Mouse (Mus musculus) forebrain, embryonic 13.5 days (tissue): ENCODE measurements at regions not wholly inside any gene's neighbourhood (a gene's known extent, or its start where the extent isn't known, plus 50 kb on each side); places are given as distances from the start of the nearest gene placed in this dataset.

ENCODE experiments used
- ATAC-seq: fragments of 200-750 bp; cut with Nextera tagmentation; 2 replicates; pipeline ENCODE4 v1.8.0; 2017
- H3K27ac ChIP-seq: fragments of 300-500 bp; sonication (generic); 2 replicates; pipeline ENCODE4 v1.5.1; 2015; ENCODE audit warnings: inconsistent platforms, mild to moderate bottlenecking, moderate library complexity
- H3K27me3 ChIP-seq: fragments of 300-500 bp; sonication (generic); 2 replicates; pipeline ENCODE4 v1.6.1; 2015; ENCODE audit warnings: mild to moderate bottlenecking, inconsistent platforms
- H3K36me3 ChIP-seq: fragments of 300-500 bp; sonication (generic); 2 replicates; pipeline ENCODE4 v1.6.1; 2015; ENCODE audit warnings: mild to moderate bottlenecking, inconsistent platforms; ENCODE audit not compliant: poor library complexity, severe bottlenecking
- H3K4me1 ChIP-seq: fragments of 300-500 bp; sonication (generic); 2 replicates; pipeline ENCODE4 v1.6.1; 2015; ENCODE audit warnings: inconsistent platforms
- H3K4me2 ChIP-seq: fragments of 300-500 bp; sonication (generic); 2 replicates; pipeline ENCODE4 v1.6.1; 2015; ENCODE audit warnings: inconsistent platforms, mild to moderate bottlenecking, moderate library complexity
- H3K4me3 ChIP-seq: fragments of 300-500 bp; sonication (generic); 2 replicates; pipeline ENCODE4 v1.5.1; 2015; ENCODE audit warnings: mild to moderate bottlenecking, inconsistent platforms
- H3K9ac ChIP-seq: fragments of 300-500 bp; sonication (generic); 2 replicates; pipeline ENCODE4 v1.6.1; 2015; ENCODE audit warnings: mild to moderate bottlenecking, inconsistent platforms
- H3K9me3 ChIP-seq: fragments of 300-500 bp; sonication (generic); replicated peaks from 2 replicates; pipeline ENCODE4 v1.6.1; 2016; ENCODE audit warnings: inconsistent platforms
- WGBS: fragments of 180-500 bp; shearing (Covaris S2); methylation state at CpG from one replicate; pipeline ENCODE4 v1.1.7; 2015; 5-methylcytosine and 5-hydroxymethylcytosine counted together

- Histone ChIP-seq H3K4me3 (no peak overlapping the region), H3K4me1 (peaks cover 10% of the 10 kb centered on the region), H3K36me3 (no peaks in the 10 kb centered on the region), H3K27ac (no peak overlapping the region), H3K4me2 (no peak overlapping the region), H3K9me3 (no peaks in the 10 kb centered on the region), H3K27me3 (no peaks in the 10 kb centered on the region), H3K9ac (no peak overlapping the region)
- WGBS = 85% methylated on average over 5 of the region's 5 CpGs
- ATAC-seq = no peak
These were observed 183.7 kb downstream of the Utp6 start for GRCm38 (mm10) chr11:79778522-79778921.

GRCm38 (mm10) chr11:79777988-79778387 lies 184.2 kb downstream of the Utp6 start:
- no peak overlapping the region for H3K4me3 ChIP-seq
- H3K27me3 ChIP-seq = no peaks in the 10 kb centered on the region
- no peak overlapping the region for H3K9ac ChIP-seq
- no peak for ATAC-seq
- H3K36me3 ChIP-seq = no peaks in the 10 kb centered on the region
- peaks cover 10% of the 10 kb centered on the region for H3K4me1 ChIP-seq
- H3K27ac ChIP-seq = no peak overlapping the region
- H3K9me3 ChIP-seq = no peaks in the 10 kb centered on the region
- WGBS = 64% methylated on average over 2 of the region's 2 CpGs
- no peak overlapping the region for H3K4me2 ChIP-seq

- H3K27me3 ChIP-seq = no peaks in the 10 kb centered on the region
- no peak overlapping the region for H3K4me2 ChIP-seq
- WGBS = 25% methylated on average over 6 of the region's 6 CpGs
- peaks cover 10% of the 10 kb centered on the region for H3K4me1 ChIP-seq
- H3K27ac ChIP-seq = no peak overlapping the region
- H3K4me3 ChIP-seq = no peak overlapping the region
- H3K9me3 ChIP-seq = no peaks in the 10 kb centered on the region
- H3K9ac ChIP-seq = no peak overlapping the region
- H3K36me3 ChIP-seq = no peaks in the 10 kb centered on the region
- no peak for ATAC-seq
These were observed 185.6 kb downstream of the Rab11fip4 start for GRCm38 (mm10) chr11:79776577-79776976.

GRCm38 (mm10) chr11:79773755-79774154 lies 182.7 kb downstream of the Rab11fip4 start:
- Histone ChIP-seq H3K4me1 (0 out of 2 replicates have a peak, but pooled peaks cover 2% of the 10 kb centered on the region), H3K9ac (no peak overlapping the region), H3K9me3 (peaks cover 10% of the 10 kb centered on the region; the same call in 1 of the 2 replicates), H3K27ac (no peak overlapping the region), H3K4me2 (no peak overlapping the region), H3K36me3 (no peaks in the 10 kb centered on the region), H3K4me3 (no peak overlapping the region), H3K27me3 (no peaks in the 10 kb centered on the region)
- no peak for ATAC-seq
- 95% methylated on average over 1 of the region's 1 CpGs for WGBS

- 67% methylated on average over 3 of the region's 3 CpGs for WGBS
- Histone ChIP-seq H3K4me3 (no peak overlapping the region), H3K27me3 (no peaks in the 10 kb centered on the region), H3K9ac (no peak overlapping the region), H3K9me3 (peaks cover 10% of the 10 kb centered on the region; the same call in 1 of the 2 replicates), H3K36me3 (no peaks in the 10 kb centered on the region), H3K4me1 (no peaks in the 10 kb centered on the region), H3K27ac (no peak overlapping the region), H3K4me2 (no peak overlapping the region)
- ATAC-seq = no peak
These were observed 180.4 kb downstream of the Rab11fip4 start for GRCm38 (mm10) chr11:79771431-79771830.

GRCm38 (mm10) chr11:79767111-79767510 lies 176.1 kb downstream of the Rab11fip4 start:
- 96% methylated on average over 5 of the region's 5 CpGs for WGBS
- no peak overlapping the region for H3K4me3 ChIP-seq
- H3K36me3 ChIP-seq = no peaks in the 10 kb centered on the region
- peaks cover 10% of the 10 kb centered on the region; the same call in 1 of the 2 replicates for H3K9me3 ChIP-seq
- H3K4me2 ChIP-seq = no peak overlapping the region
- no peak overlapping the region for H3K9ac ChIP-seq
- no peaks in the 10 kb centered on the region for H3K27me3 ChIP-seq
- H3K4me1 ChIP-seq = no peaks in the 10 kb centered on the region
- no peak for ATAC-seq
- no peak overlapping the region for H3K27ac ChIP-seq

GRCm38 (mm10) chr11:79766036-79766435 lies 175.0 kb downstream of the Rab11fip4 start:
- no peaks in the 10 kb centered on the region for H3K4me1 ChIP-seq
- H3K4me3 ChIP-seq = no peak overlapping the region
- no peaks in the 10 kb centered on the region for H3K27me3 ChIP-seq
- no peak overlapping the region for H3K4me2 ChIP-seq
- 91% methylated on average over 2 of the region's 2 CpGs for whole genome bisulfite sequencing
- no peak for ATAC-seq
- H3K36me3 ChIP-seq = no peaks in the 10 kb centered on the region
- no peak overlapping the region for H3K27ac ChIP-seq
- H3K9ac ChIP-seq = no peak overlapping the region
- H3K9me3 ChIP-seq = peaks cover 10% of the 10 kb centered on the region; the same call in 1 of the 2 replicates

- no peak overlapping the region for H3K27ac ChIP-seq
- no peak overlapping the region for H3K9ac ChIP-seq
- WGBS = 61% methylated on average over 2 of the region's 2 CpGs
- peaks cover 10% of the 10 kb centered on the region; the same call in 1 of the 2 replicates for H3K9me3 ChIP-seq
- ATAC-seq = no peak
- H3K36me3 ChIP-seq = no peaks in the 10 kb centered on the region
- H3K4me3 ChIP-seq = no peak overlapping the region
- H3K4me2 ChIP-seq = no peak overlapping the region
- no peaks in the 10 kb centered on the region for H3K27me3 ChIP-seq
- H3K4me1 ChIP-seq = no peaks in the 10 kb centered on the region
These were observed 174.4 kb downstream of the Rab11fip4 start for GRCm38 (mm10) chr11:79765396-79765795.

- no peak overlapping the region for H3K4me3 ChIP-seq
- H3K4me2 ChIP-seq = no peak overlapping the region
- ATAC-seq = no peak
- peaks cover 3% of the 10 kb centered on the region; the same call in 1 of the 2 replicates for H3K9me3 ChIP-seq
- H3K9ac ChIP-seq = no peak overlapping the region
- H3K27me3 ChIP-seq = no peaks in the 10 kb centered on the region
- H3K27ac ChIP-seq = no peak overlapping the region
- H3K4me1 ChIP-seq = no peaks in the 10 kb centered on the region
- 86% methylated on average over 6 of the region's 6 CpGs for WGBS
- no peaks in the 10 kb centered on the region for H3K36me3 ChIP-seq
These were observed 173.0 kb downstream of the Rab11fip4 start for GRCm38 (mm10) chr11:79764026-79764425.

- no peak overlapping the region for H3K4me3 ChIP-seq
- no peaks in the 10 kb centered on the region for H3K27me3 ChIP-seq
- ATAC-seq = no peak
- H3K4me1 ChIP-seq = no peaks in the 10 kb centered on the region
- H3K9me3 ChIP-seq = no peaks in the 10 kb centered on the region
- H3K36me3 ChIP-seq = no peaks in the 10 kb centered on the region
- H3K9ac ChIP-seq = no peak overlapping the region
- no peak overlapping the region for H3K4me2 ChIP-seq
- 100% methylated on average over 2 of the region's 2 CpGs for WGBS
- H3K27ac ChIP-seq = no peak overlapping the region
These were observed 171.6 kb downstream of the Rab11fip4 start for GRCm38 (mm10) chr11:79762654-79763053.

- WGBS = 76% methylated on average over 2 of the region's 2 CpGs
- ATAC-seq = no peak
These were observed 171.0 kb downstream of the Rab11fip4 start for GRCm38 (mm10) chr11:79762027-79762426.

GRCm38 (mm10) chr11:79760533-79760932 lies 169.5 kb downstream of the Rab11fip4 start:
- no peak overlapping the region for H3K4me3 ChIP-seq
- H3K27me3 ChIP-seq = no peaks in the 10 kb centered on the region
- no peak overlapping the region for H3K4me2 ChIP-seq
- no peak overlapping the region for H3K9ac ChIP-seq
- H3K36me3 ChIP-seq = no peaks in the 10 kb centered on the region
- 85% methylated on average over 4 of the region's 4 CpGs for WGBS
- no peak for ATAC-seq
- H3K4me1 ChIP-seq = no peaks in the 10 kb centered on the region
- H3K27ac ChIP-seq = no peak overlapping the region
- H3K9me3 ChIP-seq = no peaks in the 10 kb centered on the region

More at GRCm38 (mm10) chr11:79762027-79762426, 171.0 kb downstream of the Rab11fip4 start:
- Histone ChIP-seq H3K4me2 (no peak overlapping the region), H3K4me3 (no peak overlapping the region), H3K9ac (no peak overlapping the region), H3K27ac (no peak overlapping the region), H3K4me1 (no peaks in the 10 kb centered on the region), H3K36me3 (no peaks in the 10 kb centered on the region), H3K9me3 (no peaks in the 10 kb centered on the region), H3K27me3 (no peaks in the 10 kb centered on the region)

GRCm38 (mm10) chr11:79758281-79758680 lies 167.3 kb downstream of the Rab11fip4 start:
- WGBS = 92% methylated on average over 3 of the region's 3 CpGs

More at GRCm38 (mm10) chr11:79758281-79758680, 167.3 kb downstream of the Rab11fip4 start:
- H3K4me1 ChIP-seq = no peaks in the 10 kb centered on the region
- H3K9ac ChIP-seq = no peak overlapping the region
- H3K27me3 ChIP-seq = no peaks in the 10 kb centered on the region
- H3K9me3 ChIP-seq = no peaks in the 10 kb centered on the region
- no peak overlapping the region for H3K27ac ChIP-seq
- ATAC-seq = no peak
- H3K36me3 ChIP-seq = no peaks in the 10 kb centered on the region
- H3K4me3 ChIP-seq = no peak overlapping the region
- H3K4me2 ChIP-seq = no peak overlapping the region
